Mouse (Mus musculus) thymus, adult 18-20 months (tissue): ENCODE data around the gene Ccdc142.

Source experiments
- DNase-seq, 2 experiments: peaks; one replicate each; pipeline ENCODE4 v3.0.0; 2022; ENCODE audit warnings: mixed read lengths in 2 of 2

The Ccdc142 gene

DNA sequence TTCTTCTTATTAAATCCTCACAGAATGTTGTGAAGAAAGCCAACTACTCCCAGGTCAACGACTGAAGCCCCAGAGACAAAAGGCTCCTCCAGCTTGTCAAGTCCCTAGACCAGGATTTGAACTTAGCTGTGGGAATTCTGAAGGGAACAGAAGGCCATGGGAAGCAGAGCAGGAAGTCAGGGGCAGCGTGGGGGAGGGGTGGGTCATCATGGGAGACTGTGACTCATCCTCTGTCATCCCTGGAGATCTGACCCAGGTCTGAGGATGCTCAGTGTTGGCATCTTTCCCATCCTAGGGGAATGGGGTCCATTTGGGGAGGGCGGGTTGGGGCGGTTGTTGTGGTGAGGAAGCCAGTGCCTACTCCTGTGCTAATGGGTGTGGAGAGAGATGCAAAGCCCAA is 40.2 kb downstream of the Ccdc142 start:
- no peak for DNase-seq

DNA sequence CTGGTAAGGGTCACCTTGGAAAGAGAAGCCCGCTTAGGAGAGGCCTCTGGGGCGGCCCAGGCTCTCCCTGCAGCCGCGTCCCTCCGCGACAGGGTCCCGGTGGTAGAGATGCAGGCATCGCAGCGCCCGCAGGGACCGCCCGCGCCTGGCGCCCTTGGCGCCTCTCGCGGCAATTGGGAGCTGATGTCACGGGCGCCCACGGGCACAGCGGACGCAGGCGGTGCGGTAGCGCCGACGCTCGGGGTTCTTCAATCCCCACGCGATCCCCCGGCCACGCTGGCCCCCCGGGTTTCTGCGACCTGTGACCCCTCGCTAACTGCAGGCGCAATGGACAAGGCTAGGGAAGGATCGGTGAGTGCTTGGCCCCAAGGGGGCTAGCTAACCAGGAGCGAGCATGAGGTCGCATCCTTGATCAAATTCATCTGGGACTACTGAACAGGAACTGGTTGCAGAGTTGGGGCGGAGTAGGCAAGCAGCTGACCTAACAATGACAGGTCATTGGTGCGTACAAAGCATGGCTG is 40.9 kb downstream of the Ccdc142 start:
- DNase-seq: no peak

DNA sequence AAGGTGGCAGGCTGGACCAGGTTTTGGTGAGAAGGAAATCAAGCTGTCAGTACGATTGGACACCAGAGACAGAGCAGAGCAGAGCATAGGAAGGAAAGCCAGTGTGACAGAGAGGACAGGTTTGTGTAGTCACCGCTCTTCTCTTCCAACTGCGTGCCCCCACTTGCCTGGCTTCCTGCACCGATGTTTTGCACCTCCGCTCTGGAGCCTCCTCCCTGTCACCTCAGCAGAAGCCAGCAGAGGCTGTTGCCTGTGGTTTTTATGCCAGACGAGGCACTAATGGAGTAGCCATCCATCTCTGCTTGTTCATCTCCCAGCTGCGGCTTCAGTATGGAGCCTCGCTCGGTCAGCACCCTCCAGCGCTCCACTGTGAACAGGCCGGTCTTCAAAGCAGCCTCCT is 41.5 kb downstream of the Ccdc142 start:
- DNase-seq: no peak

DNA sequence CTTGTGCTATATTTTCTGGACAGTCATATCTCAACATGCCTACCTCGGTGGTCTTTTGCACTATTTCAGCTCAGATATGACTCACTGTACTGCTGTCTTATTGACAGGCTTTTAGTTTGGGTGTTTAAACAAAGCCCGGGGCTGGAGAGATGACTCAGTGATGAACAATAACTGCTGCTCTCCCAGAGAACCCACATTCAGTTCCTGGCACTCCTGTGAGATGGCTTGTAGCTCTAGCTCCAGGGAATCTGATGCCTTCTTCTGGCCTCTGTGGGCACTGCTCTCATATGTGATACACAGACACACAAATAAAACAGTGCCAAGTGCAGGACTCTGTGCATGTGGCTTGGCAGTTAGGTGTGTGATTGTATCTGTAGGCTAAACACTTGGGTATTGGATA is 43.8 kb downstream of the Ccdc142 start:
- no peak for DNase-seq

DNA sequence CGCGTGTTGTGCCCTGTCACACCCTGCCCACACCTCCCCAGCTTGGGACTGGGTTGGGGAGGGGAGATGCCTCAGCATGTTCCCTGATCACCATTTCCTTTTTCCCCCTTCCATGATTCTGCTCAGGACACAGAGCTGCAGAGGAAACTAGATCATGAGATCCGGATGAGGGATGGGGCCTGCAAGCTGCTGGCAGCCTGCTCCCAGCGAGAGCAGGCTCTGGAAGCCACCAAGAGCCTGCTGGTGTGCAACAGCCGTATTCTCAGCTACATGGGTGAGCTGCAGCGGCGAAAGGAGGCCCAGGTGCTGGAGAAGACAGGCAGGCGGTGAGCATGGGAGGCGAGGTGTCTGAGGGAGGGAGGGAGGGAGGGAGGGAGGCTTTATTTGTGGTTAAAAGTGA is 44.4 kb downstream of the Ccdc142 start:
- DNase-seq: no peak

DNA sequence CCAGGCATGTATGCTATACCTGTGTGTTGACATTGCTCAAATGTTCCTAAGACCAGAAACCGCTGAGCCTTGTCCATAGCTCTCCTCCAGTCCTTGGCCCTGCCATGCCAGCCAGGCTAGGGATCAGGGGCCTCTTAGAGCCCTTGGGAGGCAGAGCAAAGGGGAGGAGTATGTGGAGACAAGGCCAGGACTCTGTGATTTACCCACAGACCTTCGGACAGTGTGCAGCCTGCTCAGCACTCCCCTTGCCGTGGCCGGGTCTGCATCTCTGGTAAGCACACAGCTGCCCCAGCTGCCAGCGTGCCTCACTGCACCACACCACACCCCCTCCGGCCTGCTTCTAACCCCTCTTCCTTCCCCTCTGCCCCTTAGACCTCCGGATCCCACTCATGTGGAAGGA is 45.9 kb downstream of the Ccdc142 start:
- no peak for DNase-seq

DNA sequence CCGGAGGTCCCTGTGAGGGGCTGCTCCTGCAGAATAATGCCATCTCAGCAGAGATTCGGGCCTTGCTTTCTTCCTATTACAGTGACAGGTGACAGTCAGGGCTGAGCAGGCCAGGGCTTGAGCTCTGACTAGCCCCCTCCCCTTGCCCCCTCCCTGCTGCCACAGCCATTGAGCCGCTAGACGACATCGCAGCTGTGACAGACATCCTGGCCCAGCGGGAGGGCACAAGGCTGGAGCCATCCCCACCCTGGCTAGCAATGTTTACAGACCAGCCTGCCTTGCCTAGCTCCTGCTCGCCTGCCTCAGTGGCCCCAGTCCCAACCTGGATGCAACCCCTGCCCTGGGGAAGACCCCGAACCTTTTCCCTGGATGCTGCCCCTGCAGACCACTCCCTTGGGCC is 50.3 kb downstream of the Ccdc142 start:
- DNase-seq: no peak

DNA sequence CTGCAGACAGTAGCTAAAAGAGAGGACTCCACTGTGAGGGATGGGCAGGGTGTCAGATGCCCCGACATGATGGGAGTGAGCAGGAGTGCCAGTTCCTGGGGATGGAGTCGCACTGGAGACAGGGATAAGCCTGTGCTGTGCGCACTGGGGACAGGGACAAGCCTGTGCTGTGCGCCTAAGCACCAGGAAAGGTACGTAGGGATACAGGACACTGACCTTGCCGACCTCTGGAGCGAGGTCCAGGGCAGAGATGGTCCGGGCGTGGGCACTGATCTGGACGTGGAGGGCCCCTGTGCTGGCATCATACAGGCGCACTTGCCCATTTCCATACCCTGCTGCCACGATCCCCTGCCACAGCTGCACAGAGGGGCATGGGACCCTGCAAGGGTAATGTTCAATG is 51.6 kb downstream of the Ccdc142 start:
- DNase-seq: no peak

DNA sequence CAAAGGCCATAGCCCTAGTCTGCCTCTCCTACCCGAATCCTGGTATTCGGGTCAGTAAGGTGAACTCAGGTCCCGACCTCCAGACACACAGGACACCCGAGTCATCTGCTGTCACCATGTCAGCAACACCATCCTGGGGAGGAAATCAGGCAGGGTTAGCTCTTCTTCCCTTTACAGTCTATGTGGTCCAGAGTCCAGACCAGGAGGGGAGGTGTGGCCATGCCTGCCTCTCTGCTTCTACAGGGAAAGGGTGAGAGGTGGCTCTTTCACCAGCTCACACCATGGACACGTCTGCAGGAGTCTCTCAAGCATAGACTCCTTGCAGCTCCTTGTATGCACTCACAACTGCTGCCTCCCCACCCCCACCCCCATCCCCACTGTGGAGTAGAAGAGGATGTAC is 52.1 kb downstream of the Ccdc142 start:
- DNase-seq: no peak

DNA sequence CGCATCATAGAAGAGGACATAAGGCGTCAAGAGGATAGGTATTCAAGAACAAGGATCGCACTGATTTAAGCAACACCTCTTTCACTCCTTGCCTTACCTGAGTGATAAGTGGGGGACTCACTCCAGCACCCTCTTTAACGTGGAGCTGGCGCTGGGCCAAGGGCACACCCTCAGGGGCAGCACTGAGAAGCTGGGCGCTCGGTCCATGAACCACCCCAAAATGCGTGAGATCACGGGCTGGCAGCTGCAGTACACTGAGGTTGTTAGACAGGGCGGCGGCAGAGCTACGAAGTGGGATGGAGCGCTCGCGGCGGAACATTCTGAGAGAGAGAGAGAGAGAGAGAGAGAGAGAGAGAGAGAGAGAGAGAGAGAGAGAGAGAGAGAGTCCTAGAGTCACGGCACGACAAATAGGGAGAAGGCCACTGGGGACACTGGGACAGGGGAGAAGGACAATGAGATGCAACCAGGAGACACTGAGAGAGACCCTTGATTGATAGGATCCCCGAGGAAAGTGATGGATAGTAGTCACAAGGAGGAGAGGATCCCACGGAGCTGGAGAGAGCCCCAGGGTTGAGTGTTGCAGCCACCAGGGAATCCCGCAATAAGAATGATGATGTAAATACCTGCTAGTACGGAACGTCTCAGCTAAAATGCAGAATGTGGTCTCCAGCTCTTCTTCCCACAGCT is 54.3 kb downstream of the Ccdc142 start:
- DNase-seq: no peak

DNA sequence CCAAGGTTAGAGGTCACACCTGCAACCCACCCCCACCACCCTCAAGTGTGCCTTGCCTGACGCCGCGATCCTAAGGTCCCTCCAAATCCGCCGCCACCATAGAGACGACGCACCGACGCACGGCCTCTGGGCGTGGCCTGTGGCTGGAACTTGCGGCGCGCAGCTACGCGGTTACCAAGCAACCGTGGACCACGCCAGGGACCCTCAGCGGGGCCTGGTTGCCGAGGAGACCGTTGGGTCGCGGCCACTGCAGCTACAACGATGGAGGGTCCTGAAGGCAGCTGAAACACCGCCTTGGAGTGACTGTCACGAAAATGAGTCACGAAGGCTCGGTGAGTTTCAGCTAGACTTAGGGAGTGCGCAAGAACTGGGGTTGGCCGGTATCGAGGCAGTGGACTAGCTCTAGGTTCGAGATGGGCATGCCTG is 54.9 kb downstream of the Ccdc142 start, which contains the start of the genes Wdr54 and 1700003E16Rik:
Gene Wdr54 (minus strand): TSS at position 139 of the 426 bp plus-strand sequence.
Gene 1700003E16Rik (plus strand): TSS at position 146 of the 426 bp plus-strand sequence.
- no peak for DNase-seq
